In the genomic region with DNA sequence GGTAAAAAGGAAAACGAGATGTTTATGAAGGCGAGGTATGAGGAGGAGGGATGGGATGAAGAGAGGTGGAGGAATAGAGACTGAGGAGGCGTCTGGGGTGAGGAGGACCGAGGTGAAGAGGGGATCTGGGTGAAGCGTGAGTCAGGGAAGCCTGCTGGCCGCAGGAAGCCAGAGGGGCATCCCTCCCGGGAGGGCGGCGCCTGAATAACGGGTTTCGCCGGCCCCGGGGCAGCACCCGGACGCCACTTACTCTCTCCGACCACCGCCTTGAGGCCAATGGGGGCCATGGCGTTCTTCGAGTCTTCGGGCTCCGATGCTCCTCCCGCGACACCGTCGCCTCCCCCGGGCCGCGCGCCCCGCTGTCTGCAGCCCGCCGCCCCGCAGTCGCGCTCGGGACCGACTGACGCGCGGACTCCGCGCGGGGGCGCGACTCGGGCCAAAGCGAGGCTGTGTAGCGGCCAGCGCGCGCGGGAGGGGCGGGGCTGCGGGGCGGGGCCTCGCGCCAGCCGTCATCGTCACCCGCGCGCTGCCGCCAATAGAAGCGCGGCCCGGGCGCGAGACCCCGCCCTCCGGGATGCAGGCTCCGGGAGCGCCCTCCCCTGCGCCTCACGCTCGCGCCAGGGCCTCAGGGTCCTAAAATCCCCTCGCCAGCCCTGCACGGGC, we compare ENCODE assay signal across 8 mouse cellular contexts. TPM values are rescaled to one million over a fixed set of nuclear protein-coding genes. Genes with fewer than 3 reads are reported as not detected.
DNase-seq lines count a peak whose midpoint lies in the region; ATAC-seq and TF ChIP-seq lines count a peak whose summit lies in the region.

Gene Stxbp1, minus strand, starts transcription at position 441 of the 663 bp plus-strand sequence.

- peak within 1 kb of the TSS; percentile 80 for H3K27ac ChIP-seq in intestine, embryonic 16.5 days (ENCODE audit: low read length)
- H3K27ac ChIP-seq in limb, embryonic 11.5 days (replicated peaks; ENCODE audit: low read depth, low read length) = no peak within 1 kb of the TSS; the same call in 1 of the 2 replicates
- H3K27ac ChIP-seq in midbrain, embryonic 13.5 days = peak within 1 kb of the TSS; percentile 93
- peak within 1 kb of the TSS; percentile 51 for H3K27ac ChIP-seq in small intestine, adult 2 months (ENCODE audit: insufficient read depth, low read depth, low read length)

- peak; percentile 88 for DNase-seq in layer of hippocampus, adult 11-12 months (ENCODE audit: low spot score)
- DNase-seq in layer of hippocampus, adult 9-10 months (ENCODE audit: low spot score) = no peak
- DNase-seq in embryo, embryonic 9.5 days (ENCODE audit: extremely low spot score) = peak; percentile 88
- peak; percentile 91 to 93 for DNase-seq in gastrocnemius, postnatal 4 days (ENCODE audit: low spot score in 2 of 2)
- DNase-seq in limb, embryonic 11.5 days (ENCODE audit: low spot score) = peak; percentile 91

- peaks cover 9% of the 10 kb centered on the region; the same call in 1 of the 2 replicates for H3K4me1 ChIP-seq in intestine, embryonic 16.5 days (ENCODE audit: control insufficient read depth, insufficient read depth, low read length)
- H3K4me1 ChIP-seq in limb, embryonic 11.5 days (ENCODE audit: control insufficient read depth, insufficient read depth, low read length) = 0 out of 2 replicates have a peak, but pooled peaks cover 4% of the 10 kb centered on the region
- H3K4me1 ChIP-seq in midbrain, embryonic 13.5 days (replicated peaks) = peaks cover 20% of the 10 kb centered on the region
- H3K4me1 ChIP-seq in small intestine, adult 2 months (ENCODE audit: control insufficient read depth, insufficient read depth, insufficient read length, low read length) = 0 out of 2 replicates have a peak, but pooled peaks cover 2% of the 10 kb centered on the region

- TF ChIP-seq CTCF in small intestine, adult 2 months (IDR thresholded peaks at IDR 0.05; ENCODE audit: extremely low read depth, insufficient read length, insufficient replicate concordance, low read depth, low read length) = no peak

- peak within 1 kb of the TSS; percentile 83 for H3K4me3 ChIP-seq in intestine, embryonic 16.5 days (ENCODE audit: low read length)
- peak within 1 kb of the TSS; percentile 49 for H3K4me3 ChIP-seq in limb, embryonic 11.5 days (ENCODE audit: low read depth, low read length)
- H3K4me3 ChIP-seq in midbrain, embryonic 13.5 days (replicated peaks) = peak within 1 kb of the TSS; percentile 90
- H3K4me3 ChIP-seq in small intestine, adult 2 months (ENCODE audit: low read depth, low read length) = peak within 1 kb of the TSS; percentile 84

- H3K9me3 ChIP-seq in intestine, embryonic 16.5 days (ENCODE audit: control insufficient read depth, low read length) = no peaks in the 10 kb centered on the region
- H3K9me3 ChIP-seq in limb, embryonic 11.5 days (ENCODE audit: control insufficient read depth, low read length) = no peaks in the 10 kb centered on the region
- H3K9me3 ChIP-seq in midbrain, embryonic 13.5 days = no peaks in the 10 kb centered on the region

- H3K9ac ChIP-seq in intestine, embryonic 16.5 days (ENCODE audit: low read depth, low read length) = peak within 1 kb of the TSS; percentile 86
- peak within 1 kb of the TSS; percentile 64 for H3K9ac ChIP-seq in limb, embryonic 11.5 days (ENCODE audit: low read length)
- peak within 1 kb of the TSS; percentile 95 for H3K9ac ChIP-seq in midbrain, embryonic 13.5 days (replicated peaks)

- H3K4me2 ChIP-seq in intestine, embryonic 16.5 days (ENCODE audit: low read depth, low read length) = peak within 1 kb of the TSS; percentile 96
- H3K4me2 ChIP-seq in limb, embryonic 11.5 days (ENCODE audit: low read depth, severe bottlenecking) = peak within 1 kb of the TSS; percentile 79
- peak within 1 kb of the TSS; percentile 90 for H3K4me2 ChIP-seq in midbrain, embryonic 13.5 days (replicated peaks)

- WGBS in intestine, embryonic 16.5 days = under 1% methylated on average over 75 of the region's 78 CpGs
- WGBS in limb, embryonic 11.5 days = under 1% methylated on average over 59 of the region's 78 CpGs
- under 1% methylated on average over 76 of the region's 78 CpGs for WGBS in midbrain, embryonic 13.5 days
- WGBS in small intestine, adult 2 months = under 1% methylated on average over 76 of the region's 78 CpGs

- H3K27me3 ChIP-seq in intestine, embryonic 16.5 days (replicated peaks; ENCODE audit: control insufficient read depth, insufficient read depth, low read length) = no peaks in the 10 kb centered on the region
- H3K27me3 ChIP-seq in limb, embryonic 11.5 days (ENCODE audit: control insufficient read depth, insufficient read depth, low read length) = no peaks in the 10 kb centered on the region
- peaks cover 12% of the 10 kb centered on the region; the same call in 1 of the 2 replicates for H3K27me3 ChIP-seq in midbrain, embryonic 13.5 days
- H3K27me3 ChIP-seq in small intestine, adult 2 months (ENCODE audit: control insufficient read depth, insufficient read depth, low read length) = no peaks in the 10 kb centered on the region

- H3K36me3 ChIP-seq in intestine, embryonic 16.5 days (ENCODE audit: control insufficient read depth, insufficient read depth, low read length) = no peaks in the 10 kb centered on the region
- H3K36me3 ChIP-seq in limb, embryonic 11.5 days (ENCODE audit: control insufficient read depth, insufficient read depth, low read length) = no peaks in the 10 kb centered on the region
- H3K36me3 ChIP-seq in midbrain, embryonic 13.5 days = 0 out of 2 replicates have a peak, but pooled peaks cover 7% of the 10 kb centered on the region
- H3K36me3 ChIP-seq in small intestine, adult 2 months (ENCODE audit: control insufficient read depth, insufficient read depth, low read length) = no peaks in the 10 kb centered on the region

- TF ChIP-seq POLR2A in small intestine, adult 2 months (IDR thresholded peaks at IDR 0.05; ENCODE audit: low read depth, low read length) = no peak; the same call in 1 of the 2 replicates

- peak; percentile 92 for ATAC-seq in intestine, embryonic 16.5 days
- ATAC-seq in limb, embryonic 11.5 days (ENCODE audit: insufficient number of reproducible peaks, low FRiP score, low TSS enrichment, low read depth) = peak; percentile 89
- peak; percentile 95 for ATAC-seq in midbrain, embryonic 13.5 days

RNA-seq across cellular contexts. Expression of gene Stxbp1, which starts in this region (rescaled TPM):
- 10 to 100 TPM; 16.3 to 16.9 TPM for total RNA-seq in gastrocnemius, postnatal 4 days (2021)
- 18.1 TPM in 2 replicates for polyA plus RNA-seq in intestine, embryonic 16.5 days (2015; fragmentation: Nextera tagmentation; extraction: Ambion mirVana)
- polyA plus RNA-seq in limb, embryonic 11.5 days (2014; fragmentation: Nextera tagmentation; extraction: Ambion mirVana) = 15.2 and 17.7 TPM in 2 replicates
- polyA plus RNA-seq in midbrain, embryonic 13.5 days (2015; fragmentation: Nextera tagmentation; extraction: Ambion mirVana) = 165 and 168 TPM in 2 replicates
- polyA plus RNA-seq in small intestine, adult 2 months (2012; rRNA removed) = 3.6 and 7.0 TPM in 2 replicates
